Mouse (Mus musculus) heart, adult 18-20 months (tissue): ENCODE data around the gene Rasal2. TPM values are rescaled to one million over a fixed set of nuclear protein-coding genes. Genes with fewer than 3 reads are reported as not detected.
A peak's percentile ranks its signal among the peaks of the same experiment; 100 is the strongest.
"Not testable (repeated sequence)": the region's sequence is repeated elsewhere in the genome, so short reads cannot be mapped to it uniquely, and the experiment has no call there.

Source experiments
- DNase-seq, 2 experiments: peaks; one replicate each; pipeline ENCODE4 v3.0.0; 2021 to 2022; ENCODE audit warnings: mixed read lengths in 1 of 2
- total RNA-seq, 2 experiments: library from RNA; stranded (reverse); gene quantifications; 2 replicates each; pipeline ENCODE4 v1.2.3; 2021

The Rasal2 gene
- total RNA-seq, 2 experiments from 2014 or later, result 19.8 to 23.9 TPM

- peak in 1 of 2 experiments; percentile 26 for DNase-seq
Measured at GRCm38 (mm10) chr1:157243576-157244452, 168.6 kb downstream of the Rasal2 start.

DNA sequence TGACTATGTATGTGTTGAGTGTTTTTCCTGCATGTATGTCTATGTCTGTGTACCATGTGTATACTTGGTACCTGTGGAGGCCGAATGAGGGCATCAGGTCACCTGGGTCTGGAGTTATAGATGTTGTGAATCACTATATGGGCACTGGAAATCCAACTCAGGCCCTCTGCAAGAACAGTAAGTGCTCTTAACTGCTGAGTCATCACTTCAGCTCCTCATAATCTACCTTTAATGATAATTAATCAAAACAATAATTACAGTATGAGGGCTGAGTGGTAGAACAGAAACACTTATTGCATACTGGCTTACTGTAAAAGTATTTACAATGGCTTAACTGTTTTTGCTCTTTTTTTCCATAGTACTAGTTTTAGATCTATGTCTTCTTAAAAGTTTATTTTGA, 172.7 kb downstream of the Rasal2 start:
- DNase-seq, result no peak

DNA sequence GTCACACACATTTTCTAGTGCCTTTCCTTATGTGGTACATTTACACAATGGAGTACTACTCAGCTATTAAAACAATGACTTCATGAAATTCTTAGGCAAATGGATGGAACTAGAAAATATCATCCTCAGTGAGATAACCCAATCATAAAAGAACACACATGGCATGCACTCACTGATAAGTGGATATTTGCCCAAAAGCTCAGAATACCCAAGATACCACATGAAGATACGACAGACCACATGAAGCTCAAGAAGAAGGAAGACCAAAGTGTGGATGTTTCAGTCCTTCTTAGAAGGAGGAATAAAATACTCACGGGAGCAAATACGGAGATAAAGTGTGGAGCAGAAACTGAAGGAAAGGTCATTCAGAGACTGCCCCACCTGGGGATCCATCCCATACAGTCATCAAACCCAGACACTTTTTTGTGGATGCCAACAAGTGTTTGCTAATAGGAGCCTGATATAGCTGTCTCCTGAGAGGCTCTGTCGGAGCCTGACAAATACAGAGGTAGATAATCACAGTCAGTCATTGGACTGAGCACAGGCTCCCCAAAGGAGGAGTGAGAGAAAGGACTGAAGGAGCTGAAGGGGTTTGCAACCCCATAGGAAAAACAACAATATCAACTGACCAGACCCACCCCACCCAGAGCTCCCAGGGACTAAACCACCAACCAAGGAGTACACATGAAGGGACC, 175.6 kb downstream of the Rasal2 start:
- DNase-seq, result not testable (repeated sequence)

DNA sequence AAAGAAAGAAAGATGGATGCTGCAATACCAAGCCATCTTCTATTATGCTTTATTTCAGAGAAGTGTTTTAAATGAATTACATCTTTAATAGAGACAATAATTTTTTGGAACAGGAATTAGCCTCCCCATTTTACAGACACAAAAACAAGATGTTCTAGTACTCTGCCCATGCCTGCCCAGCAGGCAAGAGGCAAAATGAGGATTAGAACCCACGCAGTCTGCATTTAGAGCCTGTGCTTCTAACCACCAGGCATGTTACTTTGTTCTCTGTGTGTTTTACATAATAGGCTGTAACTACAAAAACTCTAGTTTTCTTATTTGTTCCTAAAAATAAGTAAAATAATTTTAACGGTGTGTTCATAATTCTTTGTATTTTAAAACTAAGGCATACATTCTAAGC, 178.9 kb downstream of the Rasal2 start:
- no peak for DNase-seq

DNA sequence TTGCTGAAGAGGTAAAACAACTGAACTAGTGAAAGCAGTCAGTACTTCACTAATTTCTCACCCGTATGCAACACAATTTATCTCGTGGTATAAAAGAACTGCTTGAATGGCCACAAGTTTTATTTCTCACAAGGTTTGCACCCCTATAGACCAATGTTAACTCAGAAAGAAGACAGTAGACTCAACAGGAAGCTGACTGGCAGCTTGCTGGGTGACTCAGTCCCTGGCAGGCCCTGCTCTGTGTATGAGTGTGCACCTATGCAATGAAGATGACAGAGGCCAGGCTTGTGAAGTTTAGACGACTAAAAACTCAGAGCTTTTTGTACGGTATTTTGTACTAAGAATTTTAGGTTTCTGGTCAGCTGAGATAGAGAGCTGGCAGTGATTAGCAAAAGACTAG, 180.0 kb downstream of the Rasal2 start:
- no peak for DNase-seq

DNA sequence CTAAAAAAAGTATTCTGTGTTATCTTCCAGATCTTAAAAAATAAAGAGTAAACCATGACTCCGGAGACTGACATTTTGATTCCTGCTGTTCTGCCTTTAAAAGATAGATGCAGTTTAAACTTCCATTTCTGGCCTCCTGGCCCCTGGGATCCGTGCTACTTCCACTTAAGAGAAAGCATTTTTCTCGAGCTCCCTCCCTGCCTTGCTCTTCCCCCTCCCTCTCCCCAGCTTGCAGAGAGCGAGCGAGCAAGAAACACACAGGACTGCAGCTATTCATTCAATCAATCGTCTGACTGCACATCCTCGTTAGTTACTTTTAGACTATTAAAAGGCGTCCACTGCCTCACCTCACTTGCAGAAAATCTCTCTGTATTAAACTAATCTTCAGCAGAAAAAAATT, 181.4 kb downstream of the Rasal2 start:
- DNase-seq, result no peak

DNA sequence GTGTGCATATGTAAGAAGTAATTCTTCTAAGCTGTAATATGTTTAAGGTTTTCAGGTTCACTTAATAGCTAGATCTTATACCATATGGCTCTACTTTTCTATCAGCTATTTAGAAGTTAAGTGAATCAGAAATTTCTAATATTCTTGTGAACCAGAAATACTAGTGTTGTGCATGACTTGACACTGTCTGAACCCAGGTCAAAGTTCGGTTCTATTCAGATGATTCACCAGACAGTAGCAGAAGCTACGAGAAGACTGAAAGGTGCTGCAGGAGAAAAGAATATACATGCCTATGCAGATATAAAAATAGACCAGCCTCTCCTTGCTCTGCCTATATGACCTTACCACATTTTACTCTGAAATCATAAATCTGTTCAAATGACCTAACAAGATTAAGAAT, 182.0 kb downstream of the Rasal2 start:
- no peak for DNase-seq

- DNase-seq, result no peak
Measured at GRCm38 (mm10) chr1:157225013-157225412, 187.4 kb downstream of the Rasal2 start.

DNA sequence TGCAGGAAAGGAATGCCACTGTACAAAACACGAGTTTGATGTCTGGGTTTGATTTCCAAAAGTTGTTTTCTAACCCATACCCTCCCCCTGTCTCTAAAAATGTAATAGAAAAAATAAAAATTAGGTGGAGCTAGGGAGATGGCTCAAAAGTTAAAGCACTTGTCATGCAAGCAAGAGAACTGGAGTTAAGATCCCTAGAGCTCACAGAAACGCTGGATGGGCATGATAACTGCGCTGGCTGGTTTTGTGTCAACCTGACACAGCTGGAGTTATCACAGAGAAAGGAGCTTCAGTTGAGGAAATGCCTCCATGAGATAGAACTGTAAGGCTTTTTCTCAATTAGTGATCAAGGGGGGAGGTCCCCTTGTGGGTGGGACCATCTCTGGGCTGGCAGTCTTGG, 191.5 kb downstream of the Rasal2 start:
- DNase-seq, result no peak

- no peak for DNase-seq
Measured at GRCm38 (mm10) chr1:157220466-157220865, 191.9 kb downstream of the Rasal2 start.

DNA sequence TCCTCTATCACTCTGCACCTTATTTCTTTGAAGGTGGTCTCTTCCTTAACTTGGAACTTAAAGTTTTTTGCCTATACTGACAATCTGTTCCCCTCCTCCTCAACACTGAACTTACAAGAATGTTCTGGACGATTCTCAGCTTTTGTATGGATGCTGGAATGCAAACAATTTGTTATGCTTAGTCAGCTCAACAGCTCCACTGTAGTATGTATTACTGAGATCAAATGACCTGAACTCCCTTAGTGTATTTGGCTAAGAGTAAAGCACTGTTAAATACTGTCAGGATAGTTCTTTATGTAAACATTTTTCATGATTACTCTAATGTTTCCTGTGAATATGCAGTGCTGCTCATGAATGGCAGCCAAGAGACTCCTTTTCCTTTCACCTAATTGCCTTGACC, 203.6 kb downstream of the Rasal2 start:
- DNase-seq, result no peak

DNA sequence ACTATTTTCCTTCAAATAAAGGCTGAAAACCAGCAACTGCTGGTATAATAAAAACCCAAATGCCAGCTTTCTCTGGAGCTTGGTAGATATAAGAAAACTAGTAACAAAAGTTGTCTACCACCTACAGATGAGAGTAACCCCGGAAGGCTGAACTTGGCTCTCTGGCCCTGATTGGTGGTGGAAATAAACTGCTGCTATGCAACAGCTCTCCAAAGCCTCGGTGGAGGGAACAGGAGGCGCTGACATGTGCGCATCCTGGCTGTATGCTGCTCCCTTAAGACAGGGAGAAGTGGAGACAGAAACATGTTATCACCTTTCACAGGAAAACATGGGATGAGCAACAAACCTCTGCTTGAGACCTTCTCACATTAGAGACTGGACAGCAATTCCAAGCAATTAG, 206.7 kb downstream of the Rasal2 start:
- DNase-seq, result no peak

- DNase-seq, result no peak
Measured at GRCm38 (mm10) chr1:157183043-157183442, 229.4 kb downstream of the Rasal2 start.

GRCm38 (mm10) chr1:157182431-157182830, 230.0 kb downstream of the Rasal2 start:
- DNase-seq, result no peak

DNA sequence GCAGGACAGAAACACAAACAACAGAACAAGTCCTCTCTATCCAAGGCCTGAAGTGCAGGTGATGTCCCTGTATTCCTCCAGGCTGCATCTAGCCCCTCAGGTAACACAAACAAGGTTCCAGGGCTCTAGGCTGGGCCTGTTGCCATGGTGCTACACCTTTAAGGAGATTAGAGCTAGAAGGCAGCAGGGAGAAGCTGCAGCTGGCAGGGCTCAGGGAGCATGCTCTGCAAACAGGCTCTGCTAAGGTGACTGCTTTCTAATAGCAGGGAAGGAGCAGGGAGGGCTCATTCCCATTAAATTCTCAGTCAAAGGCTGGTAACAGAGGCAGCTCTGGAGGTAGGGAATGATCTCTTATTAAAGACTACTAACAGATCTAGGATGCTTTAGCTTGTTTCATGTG, 231.3 kb downstream of the Rasal2 start:
- DNase-seq, result peak; percentile 31 to 32

DNA sequence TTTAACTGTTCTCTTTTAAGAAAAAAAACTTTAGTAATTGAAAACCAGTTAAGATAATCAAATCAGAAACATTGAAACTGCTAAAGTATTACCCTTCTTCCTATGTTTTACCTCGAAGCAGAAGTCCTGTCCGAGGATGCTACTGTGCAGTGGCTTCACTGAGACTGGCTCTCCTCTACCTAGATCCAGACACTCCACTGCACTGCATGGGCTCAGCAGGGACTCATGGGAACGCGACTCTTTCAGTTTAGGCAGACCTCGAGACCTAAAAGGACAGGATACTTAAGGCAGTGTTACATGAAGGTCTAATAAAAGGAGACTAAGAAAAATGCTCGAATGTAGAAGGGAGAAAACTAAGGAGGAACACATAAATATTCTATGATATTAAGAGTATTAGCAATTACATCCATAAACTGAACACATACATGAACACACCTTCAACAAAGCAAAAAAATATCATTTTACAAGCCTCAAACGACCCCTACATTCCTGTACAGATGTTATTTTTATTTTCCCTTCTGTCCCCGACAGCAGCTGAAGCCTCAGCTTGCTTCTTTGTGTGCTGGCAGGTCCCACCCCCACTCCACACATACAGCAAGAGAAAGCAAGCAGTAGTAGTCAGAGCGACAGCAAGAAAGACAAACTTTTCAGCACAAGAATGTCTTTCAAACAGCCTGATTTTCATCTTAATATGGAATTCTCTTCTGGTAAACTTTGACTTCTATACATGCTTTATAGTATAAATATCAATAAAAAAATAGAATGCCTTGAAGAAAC, 233.2 kb downstream of the Rasal2 start:
- DNase-seq, result peak in 1 of 2 experiments; percentile 23

GRCm38 (mm10) chr1:157169292-157169691, 243.1 kb downstream of the Rasal2 start:
- no peak for DNase-seq

DNA sequence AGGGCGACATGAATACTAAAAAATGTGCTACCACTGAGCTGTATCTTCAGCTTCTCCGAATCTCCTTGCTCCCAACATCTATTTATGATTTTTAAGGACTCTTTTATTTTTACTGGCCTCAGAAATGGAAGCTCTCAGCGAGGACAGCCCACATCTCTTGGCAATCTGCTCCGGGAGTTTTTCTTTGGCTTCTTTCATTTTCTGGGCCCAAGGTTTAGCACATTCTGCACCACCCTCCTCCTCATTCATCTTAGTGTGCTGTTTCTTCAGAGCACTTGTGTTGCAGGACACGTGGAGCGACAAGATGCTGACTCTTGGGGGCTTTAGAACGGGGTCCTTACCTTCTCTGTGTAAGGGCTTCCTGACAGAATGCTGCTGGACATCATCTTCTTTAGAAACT, 243.5 kb downstream of the Rasal2 start:
- DNase-seq, result peak in 1 of 2 experiments; percentile 19

DNA sequence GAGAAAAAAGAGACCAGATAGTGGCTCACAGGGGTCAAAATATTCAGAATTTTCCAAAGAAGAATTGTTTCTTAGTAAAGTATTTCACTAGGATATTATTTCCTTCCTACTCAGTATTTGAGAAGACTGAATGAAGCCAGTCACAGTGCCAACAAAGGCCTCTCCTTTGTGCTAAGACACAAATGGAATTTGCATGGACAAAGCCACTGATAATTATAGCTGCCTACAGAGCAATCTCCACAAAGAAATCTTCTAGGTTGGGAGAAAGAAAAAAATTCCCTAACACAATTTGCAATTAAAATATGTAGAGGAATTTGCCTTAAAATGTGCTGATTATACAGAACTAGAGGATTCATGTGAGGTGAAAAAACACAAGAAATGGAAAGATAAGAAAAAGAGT, 258.6 kb downstream of the Rasal2 start:
- no peak for DNase-seq

DNA sequence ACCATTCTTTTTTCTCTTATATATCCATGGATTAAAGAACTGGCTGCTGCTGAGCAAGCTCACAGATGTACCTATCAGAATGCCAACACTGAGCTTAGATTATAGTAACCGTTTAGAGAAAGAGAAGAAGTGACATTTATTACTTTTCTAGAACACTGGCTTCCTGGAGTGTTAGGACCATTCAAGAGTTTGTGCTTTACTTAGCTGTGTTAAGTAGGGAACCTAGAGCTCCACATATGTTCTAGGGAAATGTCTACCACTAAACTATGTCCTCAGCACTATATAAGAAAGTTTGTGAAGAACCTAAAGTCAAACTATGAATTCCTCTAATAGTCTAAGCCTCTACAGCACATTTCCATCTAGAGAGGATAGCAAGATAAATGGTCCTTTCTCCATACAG, 262.3 kb downstream of the Rasal2 start:
- DNase-seq, result no peak

DNA sequence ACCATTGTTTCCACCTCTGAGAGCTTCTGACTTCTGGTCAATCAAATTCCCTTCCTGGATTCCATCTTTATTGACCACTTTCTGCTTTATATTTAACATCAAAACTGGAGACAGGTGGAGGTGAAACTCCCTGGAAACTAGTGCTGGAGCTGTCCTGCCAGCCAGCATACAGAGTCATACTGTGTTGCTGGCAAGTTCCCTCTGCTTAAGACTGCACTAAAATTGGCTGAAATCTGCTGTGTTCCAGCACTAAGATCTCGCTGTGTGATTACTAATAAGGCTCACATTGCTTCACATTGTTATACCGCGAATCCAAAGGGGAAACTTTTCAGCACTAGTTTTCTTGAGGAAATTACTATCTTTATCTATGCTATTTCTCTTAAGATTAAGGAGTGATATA, 267.8 kb downstream of the Rasal2 start:
- DNase-seq, result no peak

- no peak for DNase-seq
Measured at GRCm38 (mm10) chr1:157143326-157143932, 269.0 kb downstream of the Rasal2 start.
